Mouse (Mus musculus) liver, embryonic 14.5 days (tissue): ENCODE results near the gene Afg3l1.

Experiments used
- CTCF ChIP-seq: IDR thresholded peaks from 2 replicates; pipeline ENCODE4 v1.5.1; 2016; ENCODE audit warnings: antibody characterized with exemption, low read depth, control low read depth
- EP300 ChIP-seq: IDR thresholded peaks from 2 replicates; pipeline ENCODE4 v1.6.1; 2016; ENCODE audit warnings: antibody characterized with exemption, low read depth

GRCm38 (mm10) chr8:123491280-123492075 lies 13.8 kb downstream of the Afg3l1 start:
- TF ChIP-seq CTCF (no peak), EP300 (no peak)
